Mouse (Mus musculus): ENCODE measurements around the gene Fzd2.
"Not testable (repeated sequence)": the region's sequence is repeated elsewhere in the genome, so short reads cannot be mapped to it uniquely, and the experiment has no call there.

Gene Fzd2

DNA sequence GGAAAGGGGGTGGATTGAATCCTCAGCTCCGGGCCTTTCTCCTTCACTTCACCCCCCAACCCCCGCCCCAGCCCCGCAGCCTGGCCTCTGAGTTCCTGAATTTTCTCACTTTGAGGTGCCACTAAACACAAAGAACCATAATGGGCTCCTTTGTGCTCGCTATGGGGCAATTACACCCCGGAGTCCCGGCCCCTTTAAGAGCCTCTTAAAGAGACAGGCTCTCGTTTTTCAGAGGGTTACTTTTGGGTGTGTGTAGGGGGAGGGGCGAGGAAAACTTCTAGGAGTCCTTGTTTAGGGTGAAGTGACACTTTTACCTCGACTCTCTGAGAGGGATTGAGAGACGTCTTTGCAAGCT lies 723 bp upstream of the Fzd2 start:
- DNase-seq (ENCODE audit: low read depth, low spot score): no peak
- peaks cover 2% of the 10 kb centered on the region; the same call in 1 of the 2 replicates for H3K27me3 ChIP-seq (ENCODE audit: control insufficient read depth, insufficient read depth, low read length, poor library complexity, severe bottlenecking)
- H3K36me3 ChIP-seq (ENCODE audit: control insufficient read depth, insufficient read depth, low read length, poor library complexity, severe bottlenecking): no peaks in the 10 kb centered on the region

DNA sequence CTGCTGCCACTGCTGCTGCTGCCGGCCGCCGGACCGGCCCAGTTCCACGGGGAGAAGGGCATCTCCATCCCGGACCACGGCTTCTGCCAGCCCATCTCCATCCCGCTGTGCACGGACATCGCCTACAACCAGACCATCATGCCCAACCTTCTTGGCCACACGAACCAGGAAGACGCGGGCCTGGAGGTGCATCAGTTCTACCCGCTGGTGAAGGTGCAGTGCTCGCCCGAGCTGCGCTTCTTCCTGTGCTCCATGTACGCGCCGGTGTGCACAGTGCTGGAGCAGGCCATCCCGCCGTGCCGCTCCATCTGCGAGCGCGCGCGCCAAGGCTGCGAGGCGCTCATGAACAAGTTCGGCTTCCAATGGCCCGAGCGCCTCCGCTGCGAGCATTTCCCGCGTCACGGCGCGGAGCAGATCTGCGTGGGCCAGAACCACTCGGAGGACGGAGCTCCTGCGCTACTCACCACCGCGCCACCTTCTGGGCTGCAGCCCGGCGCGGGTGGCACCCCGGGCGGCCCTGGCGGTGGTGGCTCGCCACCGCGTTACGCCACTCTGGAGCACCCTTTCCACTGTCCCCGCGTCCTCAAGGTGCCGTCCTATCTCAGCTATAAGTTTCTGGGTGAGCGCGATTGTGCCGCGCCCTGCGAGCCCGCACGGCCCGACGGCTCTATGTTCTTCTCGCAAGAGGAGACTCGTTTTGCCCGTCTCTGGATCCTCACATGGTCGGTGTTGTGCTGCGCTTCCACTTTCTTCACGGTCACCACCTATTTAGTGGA lies 769 bp downstream of the Fzd2 start:
- DNase-seq (ENCODE audit: low read depth, low spot score): no peak
- no peaks in the 10 kb centered on the region for H3K36me3 ChIP-seq (ENCODE audit: control insufficient read depth, insufficient read depth, low read length, poor library complexity, severe bottlenecking)

DNA sequence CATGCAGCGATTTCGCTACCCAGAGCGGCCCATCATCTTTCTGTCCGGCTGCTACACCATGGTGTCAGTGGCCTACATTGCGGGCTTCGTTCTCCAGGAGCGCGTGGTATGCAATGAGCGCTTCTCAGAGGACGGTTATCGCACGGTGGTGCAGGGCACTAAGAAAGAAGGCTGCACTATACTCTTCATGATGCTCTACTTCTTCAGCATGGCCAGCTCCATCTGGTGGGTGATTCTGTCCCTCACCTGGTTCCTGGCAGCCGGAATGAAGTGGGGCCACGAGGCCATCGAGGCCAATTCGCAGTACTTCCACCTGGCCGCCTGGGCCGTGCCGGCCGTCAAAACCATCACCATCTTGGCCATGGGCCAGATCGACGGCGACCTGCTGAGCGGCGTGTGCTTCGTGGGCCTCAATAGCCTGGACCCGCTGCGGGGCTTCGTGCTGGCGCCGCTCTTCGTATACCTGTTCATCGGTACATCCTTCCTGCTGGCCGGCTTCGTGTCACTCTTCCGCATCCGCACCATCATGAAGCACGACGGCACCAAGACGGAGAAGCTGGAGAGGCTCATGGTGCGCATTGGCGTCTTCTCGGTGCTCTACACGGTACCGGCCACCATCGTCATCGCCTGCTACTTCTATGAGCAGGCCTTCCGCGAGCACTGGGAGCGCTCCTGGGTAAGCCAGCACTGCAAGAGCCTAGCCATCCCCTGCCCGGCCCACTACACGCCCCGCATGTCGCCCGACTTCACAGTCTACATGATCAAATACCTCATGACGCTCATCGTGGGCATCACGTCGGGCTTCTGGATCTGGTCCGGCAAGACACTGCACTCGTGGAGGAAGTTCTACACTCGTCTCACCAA lies 1.6 kb downstream of the Fzd2 start:
- Histone ChIP-seq H3K27me3 (ENCODE audit: control insufficient read depth, insufficient read depth, low read length, poor library complexity, severe bottlenecking) (peaks cover 2% of the 10 kb centered on the region; the same call in 1 of the 2 replicates), H3K36me3 (ENCODE audit: control insufficient read depth, insufficient read depth, low read length, poor library complexity, severe bottlenecking) (no peaks in the 10 kb centered on the region)
- no peak for DNase-seq (ENCODE audit: low read depth, low spot score)

More for the DNA sequence above, 769 bp downstream of the Fzd2 start:
- peaks cover 2% of the 10 kb centered on the region; the same call in 1 of the 2 replicates for H3K27me3 ChIP-seq (ENCODE audit: control insufficient read depth, insufficient read depth, low read length, poor library complexity, severe bottlenecking)

DNA sequence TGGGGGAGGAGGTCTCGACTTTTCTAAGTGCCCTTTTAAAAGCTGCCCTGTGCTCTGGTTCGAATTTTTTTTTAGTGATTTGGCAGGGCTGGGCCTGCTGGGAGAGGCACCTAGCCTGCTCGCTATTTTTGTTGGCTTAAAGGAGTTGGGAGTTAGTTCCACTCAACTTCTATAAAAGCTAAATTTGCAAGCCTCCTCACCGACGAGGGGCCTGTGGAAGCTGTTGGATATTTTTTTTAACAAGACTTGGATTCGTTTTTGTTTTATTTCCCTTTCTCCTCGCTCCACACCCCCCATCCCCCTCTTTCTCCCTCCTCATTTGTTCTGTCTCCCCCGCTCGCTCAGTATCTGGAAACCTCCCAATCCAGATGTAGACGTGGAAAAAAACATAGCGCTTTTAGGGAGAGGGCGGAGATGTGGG lies 2.6 kb downstream of the Fzd2 start:
- no peak for DNase-seq (ENCODE audit: low read depth, low spot score)
- Histone ChIP-seq H3K27me3 (ENCODE audit: control insufficient read depth, insufficient read depth, low read length, poor library complexity, severe bottlenecking) (peaks cover 2% of the 10 kb centered on the region; the same call in 1 of the 2 replicates), H3K36me3 (ENCODE audit: control insufficient read depth, insufficient read depth, low read length, poor library complexity, severe bottlenecking) (no peaks in the 10 kb centered on the region)

DNA sequence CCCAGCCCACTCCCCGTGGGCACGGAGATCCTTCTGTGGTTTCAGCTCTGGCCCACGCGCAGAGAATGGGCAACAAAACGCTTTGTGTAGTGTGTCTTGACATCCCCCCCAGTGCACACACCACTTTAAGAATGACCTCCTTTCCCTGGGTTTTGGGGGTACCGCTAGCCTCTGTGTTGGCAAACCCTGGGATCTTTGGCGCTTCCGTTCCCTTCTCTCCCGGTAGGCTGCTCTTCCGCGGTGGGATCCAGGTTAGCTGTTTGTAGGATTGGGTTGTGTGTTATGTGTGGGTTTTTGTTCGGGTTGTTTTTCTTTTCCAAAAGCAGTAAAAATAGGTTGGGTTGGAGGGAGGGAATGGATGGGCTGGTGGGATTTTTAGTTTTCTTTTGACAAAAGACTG lies 3.0 kb downstream of the Fzd2 start:
- H3K27me3 ChIP-seq (ENCODE audit: control insufficient read depth, insufficient read depth, low read length, poor library complexity, severe bottlenecking); H3K36me3 ChIP-seq (ENCODE audit: control insufficient read depth, insufficient read depth, low read length, poor library complexity, severe bottlenecking); DNase-seq (ENCODE audit: low read depth, low spot score): not testable (repeated sequence)

DNA sequence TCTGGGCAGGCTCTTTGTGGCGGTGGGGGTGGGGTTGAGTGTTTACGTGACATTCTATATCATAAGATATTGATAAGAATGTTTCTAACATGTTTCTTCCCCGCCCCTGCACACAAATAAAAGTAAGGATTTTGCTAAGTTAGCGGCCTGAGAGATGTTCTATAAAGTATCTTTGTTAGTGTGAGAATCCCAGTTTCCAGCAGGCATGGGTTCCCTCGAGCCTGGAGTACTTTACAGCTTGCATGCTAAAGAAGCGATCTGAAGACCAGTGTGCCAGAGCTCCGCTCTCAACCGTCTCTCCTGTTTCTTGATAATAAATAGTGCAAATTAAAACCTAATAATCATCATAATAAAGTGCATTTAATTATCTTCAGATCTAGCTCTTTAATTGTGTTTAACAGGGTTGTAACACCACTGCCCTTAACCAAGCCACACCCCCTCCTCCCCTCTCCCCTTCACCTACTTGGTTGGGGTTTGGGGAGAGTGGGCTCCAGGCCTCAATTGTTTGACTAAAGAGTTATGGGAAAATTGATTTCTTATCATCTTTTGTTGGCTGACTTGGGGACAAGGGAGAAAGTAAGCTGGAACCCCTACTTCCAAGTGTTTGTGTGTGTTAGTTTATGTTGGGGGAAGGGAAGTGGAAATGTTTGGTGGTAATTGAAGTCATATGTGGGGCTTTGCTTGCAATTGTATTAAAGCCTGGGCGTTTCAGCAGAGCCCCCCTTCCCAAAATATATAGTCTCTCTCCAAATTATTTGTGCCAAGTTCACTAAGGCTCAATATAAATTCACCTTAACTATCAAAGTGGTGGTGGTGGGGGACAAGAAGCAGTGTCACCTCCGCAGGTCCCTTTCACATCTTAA lies 3.7 kb downstream of the Fzd2 start:
- DNase-seq (ENCODE audit: low read depth, low spot score): no peak
- H3K27me3 ChIP-seq (ENCODE audit: control insufficient read depth, insufficient read depth, low read length, poor library complexity, severe bottlenecking): peaks cover 2% of the 10 kb centered on the region; the same call in 1 of the 2 replicates
- H3K36me3 ChIP-seq (ENCODE audit: control insufficient read depth, insufficient read depth, low read length, poor library complexity, severe bottlenecking): no peaks in the 10 kb centered on the region

DNA sequence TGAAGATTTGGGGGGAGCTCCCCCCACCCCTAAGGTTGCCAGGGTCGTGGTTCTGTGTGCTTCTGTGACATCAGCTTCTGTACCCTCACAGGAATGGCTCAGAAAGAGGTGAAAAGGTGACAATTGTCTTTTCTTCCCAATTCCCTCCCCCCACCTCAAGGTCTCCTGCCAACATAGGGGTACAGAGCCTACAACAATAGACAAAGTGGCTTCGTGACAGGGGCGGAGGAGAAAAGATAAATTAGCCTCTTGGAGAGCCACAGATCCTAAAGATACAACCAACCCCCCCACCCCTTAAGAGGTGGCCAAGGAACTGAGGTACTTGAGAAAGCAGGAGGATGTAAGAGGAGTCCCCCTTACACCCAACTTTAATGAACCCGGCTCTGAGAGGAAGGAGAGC lies 4.5 kb downstream of the Fzd2 start:
- DNase-seq (ENCODE audit: low read depth, low spot score): no peak
- Histone ChIP-seq H3K36me3 (ENCODE audit: control insufficient read depth, insufficient read depth, low read length, poor library complexity, severe bottlenecking) (no peaks in the 10 kb centered on the region), H3K27me3 (ENCODE audit: control insufficient read depth, insufficient read depth, low read length, poor library complexity, severe bottlenecking) (peaks cover 2% of the 10 kb centered on the region; the same call in 1 of the 2 replicates)

DNA sequence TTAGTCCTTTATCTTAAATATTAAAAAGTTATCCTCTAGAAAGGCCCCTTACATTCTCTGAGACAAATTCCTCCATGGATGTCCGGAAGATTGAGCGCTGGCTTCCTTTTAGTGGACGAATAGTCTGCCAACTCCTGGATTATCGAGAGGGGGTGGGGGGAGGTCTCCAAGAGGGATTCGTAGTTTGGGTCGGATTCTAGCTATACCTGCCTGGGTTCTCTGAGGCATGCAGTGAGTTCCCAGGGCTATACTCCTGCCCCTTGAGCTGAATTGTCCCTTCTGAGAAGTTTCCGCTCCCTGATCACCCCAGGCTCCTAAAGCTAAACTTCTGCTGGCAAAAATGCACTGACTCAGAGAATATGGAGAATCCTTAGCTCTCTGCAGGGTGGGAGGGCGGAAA lies 5.3 kb downstream of the Fzd2 start:
- Histone ChIP-seq H3K27me3 (ENCODE audit: control insufficient read depth, insufficient read depth, low read length, poor library complexity, severe bottlenecking) (no peaks in the 10 kb centered on the region), H3K36me3 (ENCODE audit: control insufficient read depth, insufficient read depth, low read length, poor library complexity, severe bottlenecking) (no peaks in the 10 kb centered on the region)
- no peak for DNase-seq (ENCODE audit: low read depth, low spot score)

DNA sequence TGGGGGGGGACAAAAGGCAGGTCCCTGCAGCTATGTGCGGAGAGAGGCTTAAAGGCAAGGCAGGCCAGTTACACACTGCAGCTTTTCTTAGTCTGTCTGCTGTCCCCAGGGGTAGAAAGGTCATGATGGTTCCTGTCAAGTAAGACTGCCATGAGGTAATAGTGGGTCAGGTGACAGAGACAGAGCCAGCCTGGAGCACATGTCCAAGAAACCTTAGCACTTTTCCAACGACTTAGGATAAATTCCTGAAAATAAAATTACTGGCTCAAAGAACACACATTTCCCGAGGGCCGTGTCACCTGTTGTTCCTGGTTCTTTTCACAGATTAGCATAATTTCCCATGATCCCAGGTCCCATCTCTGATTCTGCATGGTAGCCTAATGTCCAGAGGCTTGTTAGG lies 6.1 kb downstream of the Fzd2 start:
- no peaks in the 10 kb centered on the region for H3K36me3 ChIP-seq (ENCODE audit: control insufficient read depth, insufficient read depth, low read length, poor library complexity, severe bottlenecking)
- no peaks in the 10 kb centered on the region for H3K27me3 ChIP-seq (ENCODE audit: control insufficient read depth, insufficient read depth, low read length, poor library complexity, severe bottlenecking)
- no peak for DNase-seq (ENCODE audit: low read depth, low spot score)

DNA sequence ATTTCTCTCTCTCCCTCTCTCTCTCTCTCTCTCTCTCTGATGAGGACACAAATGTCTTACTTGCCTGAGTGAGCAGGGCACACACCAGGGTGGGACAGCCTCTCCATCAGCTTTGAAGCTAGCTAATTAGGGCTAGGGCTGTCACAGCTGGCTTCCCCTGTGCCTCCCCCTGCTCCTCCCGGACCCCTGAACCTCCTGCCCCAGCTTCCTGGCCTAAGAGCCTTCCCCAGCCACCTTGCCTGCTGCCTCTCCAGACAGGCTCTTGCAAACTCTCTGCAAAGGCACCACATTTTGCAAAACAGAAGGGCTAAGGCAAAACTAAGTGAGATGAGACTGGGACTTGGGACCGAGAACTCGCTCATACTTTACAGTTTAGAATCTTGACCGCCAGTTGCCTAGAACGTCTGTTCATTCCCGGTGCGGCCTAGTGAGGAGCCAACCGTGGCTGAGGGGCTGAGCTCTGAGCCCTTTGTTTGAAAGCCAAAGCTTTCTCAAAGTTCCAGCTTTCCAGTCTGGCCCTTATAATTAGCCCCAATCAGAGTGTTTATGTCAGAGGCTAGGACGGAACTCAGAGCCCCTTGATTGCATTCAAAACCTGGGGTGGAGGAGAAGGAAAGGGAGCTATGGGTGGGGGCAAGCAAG lies 6.6 kb downstream of the Fzd2 start:
- Histone ChIP-seq H3K27me3 (ENCODE audit: control insufficient read depth, insufficient read depth, low read length, poor library complexity, severe bottlenecking) (no peaks in the 10 kb centered on the region), H3K36me3 (ENCODE audit: control insufficient read depth, insufficient read depth, low read length, poor library complexity, severe bottlenecking) (no peaks in the 10 kb centered on the region)
- no peak for DNase-seq (ENCODE audit: low read depth, low spot score)

DNA sequence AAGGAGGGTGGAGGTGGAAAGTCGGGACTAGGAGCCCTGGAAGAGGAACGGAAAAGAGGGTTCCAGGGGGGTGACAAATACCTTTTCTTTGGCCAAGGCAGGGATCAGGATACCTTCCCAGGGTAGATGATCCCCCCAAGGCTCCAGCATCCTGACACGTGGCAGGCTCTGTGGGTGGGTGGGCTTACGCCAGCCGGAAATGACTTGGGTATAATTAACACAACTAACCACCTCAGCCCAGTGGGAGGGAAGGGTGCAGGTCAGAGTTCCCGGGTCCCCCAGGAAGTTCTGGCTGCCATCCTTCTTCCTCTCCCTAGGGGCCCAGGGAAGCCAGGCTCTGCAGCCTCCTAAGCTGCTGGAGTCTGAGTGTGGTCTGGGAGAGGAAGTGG lies 7.1 kb downstream of the Fzd2 start:
- Histone ChIP-seq H3K36me3 (ENCODE audit: control insufficient read depth, insufficient read depth, low read length, poor library complexity, severe bottlenecking) (no peaks in the 10 kb centered on the region), H3K27me3 (ENCODE audit: control insufficient read depth, insufficient read depth, low read length, poor library complexity, severe bottlenecking) (no peaks in the 10 kb centered on the region)
- DNase-seq (ENCODE audit: low read depth, low spot score): no peak

DNA sequence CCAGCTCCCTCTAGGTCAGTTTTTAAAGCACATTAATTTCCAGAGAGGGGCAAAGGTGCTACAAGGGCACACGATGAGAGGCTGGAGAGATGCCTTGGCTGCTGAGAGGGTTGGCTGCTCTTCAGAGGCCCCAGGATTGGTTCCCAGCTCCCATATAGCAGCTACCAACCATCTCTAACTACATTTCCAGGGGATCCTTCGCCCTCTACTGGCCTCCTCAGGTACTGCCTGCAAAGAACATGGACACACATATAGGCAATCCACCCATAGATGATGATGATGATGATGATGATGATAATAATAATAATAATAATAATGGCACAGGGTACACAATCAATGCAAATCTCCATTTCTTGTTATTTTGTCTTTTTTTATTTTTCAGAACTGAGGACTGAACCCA lies 15.3 kb downstream of the Fzd2 start:
- H3K36me3 ChIP-seq (ENCODE audit: control insufficient read depth, insufficient read depth, low read length, poor library complexity, severe bottlenecking): no peaks in the 10 kb centered on the region
- DNase-seq (ENCODE audit: low read depth, low spot score): no peak
- no peaks in the 10 kb centered on the region; the same call in 1 of the 2 replicates for H3K27me3 ChIP-seq (ENCODE audit: control insufficient read depth, insufficient read depth, low read length, poor library complexity, severe bottlenecking)

DNA sequence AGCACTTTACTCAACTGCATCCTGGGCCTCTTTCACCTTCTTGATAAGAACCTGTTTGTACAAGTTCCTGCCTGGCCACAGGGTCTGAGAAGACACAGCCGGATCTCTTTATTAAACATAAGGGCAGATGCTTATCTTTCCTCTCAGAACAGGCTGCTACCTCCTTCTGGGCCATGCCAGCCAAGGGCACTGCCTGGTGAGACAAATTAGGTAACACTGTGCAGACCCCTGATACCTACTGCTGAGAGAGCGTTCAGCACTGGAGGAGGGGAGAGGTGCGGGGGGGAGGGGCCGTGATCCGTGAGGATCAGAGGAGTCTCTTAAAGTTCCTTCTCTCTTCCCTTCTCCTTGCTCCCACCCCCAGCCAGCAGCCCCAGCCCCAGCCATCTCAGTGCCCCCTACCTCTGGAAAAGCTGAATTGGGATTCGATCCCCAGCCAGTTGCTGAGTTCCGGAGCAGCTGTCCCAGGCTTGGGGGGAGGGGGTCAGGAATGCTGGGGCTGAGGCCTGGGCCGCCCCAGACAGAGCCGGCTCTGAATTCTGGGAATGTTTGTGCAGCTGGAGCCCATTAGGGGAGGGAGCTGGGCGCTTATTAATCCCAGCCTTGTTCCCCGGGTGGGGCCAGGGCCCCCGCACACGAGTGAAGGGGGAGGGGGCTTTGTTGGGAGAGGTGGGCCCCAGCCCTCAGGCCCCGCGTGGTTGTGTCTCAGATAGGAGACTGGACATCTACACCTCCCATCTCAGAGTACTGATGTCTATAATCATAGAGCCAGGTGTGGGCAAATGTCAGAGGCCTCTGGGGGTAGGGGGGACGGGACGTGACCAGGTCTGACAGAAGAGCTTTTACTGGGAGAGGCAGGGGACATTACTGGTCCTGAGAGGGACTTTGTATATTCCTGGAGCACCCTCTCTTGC lies 19.9 kb downstream of the Fzd2 start:
- H3K36me3 ChIP-seq (ENCODE audit: control insufficient read depth, insufficient read depth, low read length, poor library complexity, severe bottlenecking): no peaks in the 10 kb centered on the region
- DNase-seq (ENCODE audit: low read depth, low spot score): no peak
- H3K27me3 ChIP-seq (ENCODE audit: control insufficient read depth, insufficient read depth, low read length, poor library complexity, severe bottlenecking): no peaks in the 10 kb centered on the region; the same call in 1 of the 2 replicates

Data from splenic B cell, adult 2 months (primary cell).